Mouse (Mus musculus): ENCODE measurements around the gene Cbfa2t2.

- no peak for TF ChIP-seq CTCF (IDR thresholded peaks at IDR 0.05; ENCODE audit: extremely low read depth, insufficient read depth, insufficient read length, insufficient replicate concordance)
- TF ChIP-seq POLR2A (IDR thresholded peaks at IDR 0.05; ENCODE audit: low read depth, low read length), result no peak
Measured at GRCm38 (mm10) chr2:154436076-154436457, 214 bp upstream of the Cbfa2t2 start.
